Mouse (Mus musculus) heart, postnatal 0 days (tissue): ENCODE measurements around the gene Arnt.

Experiments
- CTCF ChIP-seq: IDR thresholded peaks from 2 replicates; pipeline ENCODE4 v1.5.1; 2016; ENCODE audit warnings: antibody characterized with exemption, control low read depth, low read depth
- EP300 ChIP-seq: IDR thresholded peaks from 2 replicates; pipeline ENCODE4 v1.6.1; 2016; ENCODE audit warnings: antibody characterized with exemption, low read depth

- TF ChIP-seq EP300, result no peak
- TF ChIP-seq CTCF, result no peak
Measured at GRCm38 (mm10) chr3:95499496-95500140, 65.4 kb downstream of the Arnt start.
